Mouse (Mus musculus): ENCODE data around the gene Zfp366. TPM values are rescaled to one million over a fixed set of nuclear protein-coding genes. Genes with fewer than 3 reads are reported as not detected.

The Zfp366 gene
- polyA plus RNA-seq, 1 experiment = not detected

DNA sequence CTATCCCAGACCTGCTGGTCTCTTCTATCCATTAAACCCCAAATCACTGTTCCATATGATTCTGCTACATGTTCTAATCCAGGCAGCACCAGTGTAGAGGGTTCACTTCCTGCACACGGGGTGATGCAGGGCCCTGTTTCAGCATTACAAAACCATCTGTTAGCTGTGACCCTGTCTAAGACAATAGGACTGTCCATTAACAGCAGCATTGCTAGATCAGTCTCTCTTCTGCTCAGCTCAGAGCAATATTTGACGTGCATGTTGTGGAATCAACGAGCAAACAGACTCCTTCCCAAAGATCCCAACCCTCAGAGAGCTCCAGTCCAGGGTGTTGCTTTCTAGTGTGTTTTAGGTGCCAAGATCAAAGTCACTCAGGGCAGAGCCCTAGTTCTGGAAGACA lies 5.0 kb downstream of the Zfp366 start:
- no peak overlapping the region for H3K27ac ChIP-seq (ENCODE audit: insufficient read depth, low read length)
- TF ChIP-seq CTCF (IDR thresholded peaks at IDR 0.05; ENCODE audit: low read depth, low read length) (no peak), POLR2A (IDR thresholded peaks at IDR 0.05; ENCODE audit: insufficient read depth, low read length) (no peak), EP300 (IDR thresholded peaks at IDR 0.05; ENCODE audit: insufficient read depth, low read depth, low read length) (no peak)
- H3K27me3 ChIP-seq (ENCODE audit: control insufficient read depth, insufficient read depth, low read length, poor library complexity, severe bottlenecking) = no peaks in the 10 kb centered on the region
- no peak overlapping the region for H3K4me3 ChIP-seq (ENCODE audit: low read depth, low read length)
- H3K36me3 ChIP-seq (ENCODE audit: control insufficient read depth, insufficient read depth, low read length, poor library complexity, severe bottlenecking) = no peaks in the 10 kb centered on the region
- H3K9ac ChIP-seq (ENCODE audit: low read depth, poor library complexity, severe bottlenecking) = no peak overlapping the region
- H3K4me1 ChIP-seq (ENCODE audit: control insufficient read depth, insufficient read depth, low read length) = no peaks in the 10 kb centered on the region
- H3K9me3 ChIP-seq (replicated peaks; ENCODE audit: control insufficient read depth, insufficient read depth, low read length, poor library complexity, severe bottlenecking) = no peaks in the 10 kb centered on the region

DNA sequence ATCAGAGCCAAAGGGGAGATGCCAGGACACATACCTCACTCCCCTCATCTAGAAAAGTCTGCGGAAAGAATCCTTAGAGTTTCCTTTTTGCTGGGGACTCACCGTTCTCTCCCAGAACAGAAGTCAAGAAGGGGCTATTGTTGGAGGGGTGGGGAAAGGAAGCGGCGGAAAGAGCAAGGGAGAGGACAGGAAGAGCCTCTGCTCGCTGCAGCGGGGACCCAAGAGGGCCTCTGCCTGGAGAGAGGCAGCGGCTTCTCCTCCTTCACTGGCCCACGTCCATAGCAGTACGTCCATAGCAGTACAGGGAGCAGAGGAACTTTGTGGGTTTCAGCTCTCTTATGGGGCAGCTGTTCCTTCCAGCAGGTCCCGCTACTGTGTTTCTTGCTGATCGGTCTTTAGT lies 5.8 kb downstream of the Zfp366 start:
- Histone ChIP-seq H3K9ac (ENCODE audit: low read depth, poor library complexity, severe bottlenecking) (no peak overlapping the region), H3K27ac (ENCODE audit: insufficient read depth, low read length) (no peak overlapping the region), H3K27me3 (ENCODE audit: control insufficient read depth, insufficient read depth, low read length, poor library complexity, severe bottlenecking) (no peaks in the 10 kb centered on the region), H3K4me3 (ENCODE audit: low read depth, low read length) (no peak overlapping the region), H3K9me3 (replicated peaks; ENCODE audit: control insufficient read depth, insufficient read depth, low read length, poor library complexity, severe bottlenecking) (no peaks in the 10 kb centered on the region), H3K4me1 (ENCODE audit: control insufficient read depth, insufficient read depth, low read length) (no peaks in the 10 kb centered on the region), H3K36me3 (ENCODE audit: control insufficient read depth, insufficient read depth, low read length, poor library complexity, severe bottlenecking) (no peaks in the 10 kb centered on the region)
- TF ChIP-seq EP300 (IDR thresholded peaks at IDR 0.05; ENCODE audit: insufficient read depth, low read depth, low read length) = no peak
- no peak for TF ChIP-seq CTCF (IDR thresholded peaks at IDR 0.05; ENCODE audit: low read depth, low read length)
- no peak for TF ChIP-seq POLR2A (IDR thresholded peaks at IDR 0.05; ENCODE audit: insufficient read depth, low read length)

DNA sequence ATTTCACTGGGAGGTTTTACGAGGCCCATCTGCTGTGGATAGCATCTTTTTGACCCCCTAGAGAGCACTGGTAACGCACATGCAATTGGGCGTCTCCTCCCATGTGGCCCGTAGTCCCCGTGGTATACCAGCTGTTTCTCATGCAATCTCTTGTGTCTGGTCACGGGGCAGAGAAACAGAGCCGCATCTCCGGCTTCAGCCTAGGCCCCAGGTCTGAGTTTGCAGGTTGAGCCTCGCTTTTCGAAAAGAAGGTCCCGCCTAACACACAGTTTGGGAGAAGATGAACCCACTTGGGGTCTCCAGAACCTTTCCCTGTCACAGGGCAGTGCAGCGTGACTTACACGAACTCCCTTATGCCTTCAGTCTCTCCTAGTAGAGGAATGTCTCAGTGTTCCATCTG lies 6.4 kb downstream of the Zfp366 start:
- TF ChIP-seq EP300 (IDR thresholded peaks at IDR 0.05; ENCODE audit: insufficient read depth, low read depth, low read length) (no peak), POLR2A (IDR thresholded peaks at IDR 0.05; ENCODE audit: insufficient read depth, low read length) (no peak), CTCF (IDR thresholded peaks at IDR 0.05; ENCODE audit: low read depth, low read length) (no peak)
- Histone ChIP-seq H3K27ac (ENCODE audit: insufficient read depth, low read length) (no peak overlapping the region), H3K27me3 (ENCODE audit: control insufficient read depth, insufficient read depth, low read length, poor library complexity, severe bottlenecking) (no peaks in the 10 kb centered on the region), H3K9ac (ENCODE audit: low read depth, poor library complexity, severe bottlenecking) (no peak overlapping the region), H3K4me1 (ENCODE audit: control insufficient read depth, insufficient read depth, low read length) (no peaks in the 10 kb centered on the region), H3K9me3 (replicated peaks; ENCODE audit: control insufficient read depth, insufficient read depth, low read length, poor library complexity, severe bottlenecking) (no peaks in the 10 kb centered on the region), H3K36me3 (ENCODE audit: control insufficient read depth, insufficient read depth, low read length, poor library complexity, severe bottlenecking) (no peaks in the 10 kb centered on the region), H3K4me3 (ENCODE audit: low read depth, low read length) (no peak overlapping the region)

DNA sequence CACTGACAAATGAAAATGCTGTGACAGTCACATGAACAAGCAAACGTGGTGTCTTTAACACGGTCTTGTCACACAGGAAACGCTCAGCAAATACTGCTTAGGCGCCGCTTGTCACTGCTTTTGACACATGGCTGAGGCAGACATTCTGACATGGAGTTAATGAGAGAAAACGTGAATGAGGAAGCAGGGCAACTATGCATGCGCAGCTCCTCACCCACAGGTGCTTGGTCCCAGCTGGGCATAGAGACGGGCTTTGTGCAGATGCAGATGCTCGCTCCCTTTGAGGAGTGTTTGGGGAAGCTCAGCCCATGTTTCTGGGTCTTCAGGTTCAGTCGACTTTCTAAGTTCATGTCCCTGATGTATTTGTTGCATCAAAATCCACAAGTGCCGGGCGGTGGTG lies 11.7 kb downstream of the Zfp366 start:
- Histone ChIP-seq H3K9ac (ENCODE audit: low read depth, poor library complexity, severe bottlenecking) (no peak overlapping the region), H3K36me3 (ENCODE audit: control insufficient read depth, insufficient read depth, low read length, poor library complexity, severe bottlenecking) (no peaks in the 10 kb centered on the region), H3K4me1 (ENCODE audit: control insufficient read depth, insufficient read depth, low read length) (no peaks in the 10 kb centered on the region), H3K9me3 (replicated peaks; ENCODE audit: control insufficient read depth, insufficient read depth, low read length, poor library complexity, severe bottlenecking) (no peaks in the 10 kb centered on the region), H3K4me3 (ENCODE audit: low read depth, low read length) (no peak overlapping the region), H3K27me3 (ENCODE audit: control insufficient read depth, insufficient read depth, low read length, poor library complexity, severe bottlenecking) (no peaks in the 10 kb centered on the region; the same call in 1 of the 2 replicates), H3K27ac (ENCODE audit: insufficient read depth, low read length) (no peak overlapping the region)
- TF ChIP-seq CTCF (IDR thresholded peaks at IDR 0.05; ENCODE audit: low read depth, low read length) (no peak), POLR2A (IDR thresholded peaks at IDR 0.05; ENCODE audit: insufficient read depth, low read length) (no peak), EP300 (IDR thresholded peaks at IDR 0.05; ENCODE audit: insufficient read depth, low read depth, low read length) (no peak)

DNA sequence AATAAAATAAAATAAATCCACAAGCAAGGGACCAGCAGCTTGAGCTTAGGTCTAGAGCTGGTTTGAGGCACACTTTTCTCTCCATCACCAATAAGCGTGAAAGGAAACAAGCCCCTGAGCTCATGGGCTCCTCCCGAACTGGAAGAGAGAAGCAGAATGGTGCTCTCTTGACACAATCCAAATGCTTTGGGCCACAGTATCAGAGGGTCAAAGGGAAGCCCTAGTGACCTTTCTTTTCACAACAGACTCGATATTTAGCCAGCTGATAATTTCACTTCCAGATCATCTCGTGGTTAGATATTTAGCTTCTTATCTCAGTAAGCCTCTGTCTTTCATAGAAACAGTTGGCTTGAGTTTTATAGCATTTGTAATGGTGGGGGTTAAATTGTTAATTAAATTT lies 12.2 kb downstream of the Zfp366 start:
- no peak overlapping the region for H3K27ac ChIP-seq (ENCODE audit: insufficient read depth, low read length)
- H3K36me3 ChIP-seq (ENCODE audit: control insufficient read depth, insufficient read depth, low read length, poor library complexity, severe bottlenecking) = no peaks in the 10 kb centered on the region
- no peak overlapping the region for H3K4me3 ChIP-seq (ENCODE audit: low read depth, low read length)
- no peak for TF ChIP-seq EP300 (IDR thresholded peaks at IDR 0.05; ENCODE audit: insufficient read depth, low read depth, low read length)
- no peak for TF ChIP-seq CTCF (IDR thresholded peaks at IDR 0.05; ENCODE audit: low read depth, low read length)
- no peak for TF ChIP-seq POLR2A (IDR thresholded peaks at IDR 0.05; ENCODE audit: insufficient read depth, low read length)
- H3K27me3 ChIP-seq (ENCODE audit: control insufficient read depth, insufficient read depth, low read length, poor library complexity, severe bottlenecking) = no peaks in the 10 kb centered on the region; the same call in 1 of the 2 replicates
- no peaks in the 10 kb centered on the region for H3K9me3 ChIP-seq (replicated peaks; ENCODE audit: control insufficient read depth, insufficient read depth, low read length, poor library complexity, severe bottlenecking)
- H3K4me1 ChIP-seq (ENCODE audit: control insufficient read depth, insufficient read depth, low read length) = no peaks in the 10 kb centered on the region
- no peak overlapping the region for H3K9ac ChIP-seq (ENCODE audit: low read depth, poor library complexity, severe bottlenecking)

DNA sequence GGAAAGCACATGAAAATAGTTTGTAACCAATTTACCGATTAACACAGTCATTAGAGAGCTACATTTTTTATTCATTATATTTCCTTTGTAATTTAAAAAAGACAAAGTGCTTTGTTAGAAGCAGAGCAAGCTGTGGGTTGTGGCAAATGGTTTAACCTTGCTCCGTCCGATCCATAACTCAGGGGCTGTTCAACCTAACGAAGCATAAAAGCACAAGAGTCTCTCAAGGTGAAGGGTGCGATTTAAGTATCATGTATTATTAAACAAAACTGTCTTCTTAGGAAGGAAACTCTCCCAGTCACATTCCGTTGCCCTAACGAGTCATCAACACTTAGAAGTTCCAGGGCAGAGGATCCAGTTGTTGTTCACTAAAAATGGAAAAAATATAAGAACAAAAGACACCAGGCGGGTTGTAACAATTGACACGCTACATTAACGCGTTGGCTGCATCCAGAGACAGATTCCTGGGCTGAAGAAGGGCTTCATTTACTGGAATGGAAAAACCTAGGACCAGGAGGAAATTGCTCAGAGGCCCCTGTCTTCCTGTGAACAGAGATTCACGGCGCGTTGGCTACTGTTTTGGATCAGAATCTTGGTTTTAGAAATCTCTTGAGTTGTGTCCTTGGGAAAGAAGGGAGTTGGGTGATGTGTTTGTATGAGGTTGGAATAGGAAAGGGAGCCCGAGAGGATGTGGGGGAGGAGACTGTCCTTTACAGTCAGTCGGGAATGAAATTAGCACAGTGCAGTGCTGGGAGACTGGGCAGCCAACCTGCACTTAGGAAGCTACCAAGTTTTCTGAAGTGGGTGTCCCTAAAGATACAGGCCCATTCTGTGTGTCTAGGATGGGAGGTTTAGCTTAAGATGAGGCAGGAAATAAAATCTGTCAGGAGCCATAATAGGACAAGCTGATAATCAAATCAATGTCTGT lies 17.3 kb downstream of the Zfp366 start:
- Histone ChIP-seq H3K27ac (ENCODE audit: insufficient read depth, low read length) (no peak overlapping the region), H3K9me3 (replicated peaks; ENCODE audit: control insufficient read depth, insufficient read depth, low read length, poor library complexity, severe bottlenecking) (no peaks in the 10 kb centered on the region), H3K4me1 (ENCODE audit: control insufficient read depth, insufficient read depth, low read length) (no peaks in the 10 kb centered on the region), H3K27me3 (ENCODE audit: control insufficient read depth, insufficient read depth, low read length, poor library complexity, severe bottlenecking) (no peaks in the 10 kb centered on the region; the same call in 1 of the 2 replicates), H3K4me3 (ENCODE audit: low read depth, low read length) (no peak overlapping the region), H3K9ac (ENCODE audit: low read depth, poor library complexity, severe bottlenecking) (no peak overlapping the region), H3K36me3 (ENCODE audit: control insufficient read depth, insufficient read depth, low read length, poor library complexity, severe bottlenecking) (no peaks in the 10 kb centered on the region)
- TF ChIP-seq EP300 (IDR thresholded peaks at IDR 0.05; ENCODE audit: insufficient read depth, low read depth, low read length) = no peak
- no peak for TF ChIP-seq CTCF (IDR thresholded peaks at IDR 0.05; ENCODE audit: low read depth, low read length)
- TF ChIP-seq POLR2A (IDR thresholded peaks at IDR 0.05; ENCODE audit: insufficient read depth, low read length) = no peak

Measured in ES-Bruce4 (cell line).